ENCODE assay signal across 7 mouse cellular contexts in the genomic region with DNA sequence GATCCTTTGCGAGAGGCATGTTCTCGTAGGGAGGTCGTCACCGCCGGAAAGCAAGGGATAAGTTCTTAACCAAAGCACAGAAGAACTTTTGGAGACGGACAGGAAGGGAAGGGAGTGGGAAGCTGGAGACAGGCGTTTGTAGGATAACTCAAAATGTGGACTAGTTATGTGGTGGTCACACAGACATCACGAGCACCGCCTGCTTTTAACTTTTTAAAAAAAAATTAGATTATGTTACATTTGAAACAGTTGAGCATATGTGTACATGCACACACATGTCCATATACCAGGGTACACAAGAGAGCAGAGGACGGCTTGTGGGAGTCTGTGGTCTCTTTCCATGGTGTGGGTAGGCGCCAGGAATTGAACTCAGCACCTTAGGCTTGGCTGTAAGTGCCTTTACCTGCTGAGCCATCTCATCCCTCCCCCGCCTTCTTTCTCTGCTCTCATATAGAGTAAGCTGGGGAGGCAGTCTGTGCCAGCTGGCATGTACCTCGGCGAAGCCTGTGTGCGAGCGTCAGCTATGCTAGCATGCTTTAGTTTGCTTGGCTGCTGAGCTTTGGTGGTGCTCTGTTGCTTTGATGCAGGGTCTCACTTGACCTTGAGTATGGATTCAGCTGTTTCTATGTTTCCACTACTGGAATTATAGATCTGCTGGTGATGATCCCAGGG. TPM values are rescaled to one million over a fixed set of nuclear protein-coding genes. Genes with fewer than 3 reads are reported as not detected.
DNase-seq lines count a peak whose midpoint lies in the region; ATAC-seq and TF ChIP-seq lines count a peak whose summit lies in the region.

A gene (minus strand): TSS at position 51 of the 672 bp plus-strand sequence.

- H3K4me1 ChIP-seq in thymus, adult 2 months (replicated peaks; ENCODE audit: control insufficient read depth, insufficient read depth, low read length), result no peaks in the 10 kb centered on the region; the same call in 1 of the 2 replicates
- H3K4me1 ChIP-seq in embryonic facial prominence, embryonic 14.5 days (ENCODE audit: control insufficient read depth, insufficient read depth, low read length), result peaks cover 12% of the 10 kb centered on the region
- H3K4me1 ChIP-seq in heart, embryonic 14.5 days (ENCODE audit: control insufficient read depth in 2 of 2, insufficient read depth in 2 of 2, low read length in 2 of 2), result peaks cover 3 to 11% of the 10 kb centered on the region in 2 experiments; a peak in 3 of 4 replicates
- peaks cover 6% of the 10 kb centered on the region; the same call in 1 of the 2 replicates for H3K4me1 ChIP-seq in neural tube, embryonic 14.5 days (ENCODE audit: control insufficient read depth, insufficient read depth, low read length)

- no peak for TF ChIP-seq CTCF in thymus, adult 2 months (IDR thresholded peaks at IDR 0.05; ENCODE audit: borderline replicate concordance, control insufficient read depth, extremely low read depth, insufficient read depth, low read length, poor library complexity)

- no peak for DNase-seq in thymus, adult 2 months
- DNase-seq in thymus, postnatal 36 days, result no peak
- no peak for DNase-seq in embryonic facial prominence, embryonic 14.5 days (ENCODE audit: low spot score)
- DNase-seq in left cerebral cortex, postnatal 25 days (ENCODE audit: low spot score in 2 of 2), result peak; percentile 32 to 63
- no peak for DNase-seq in cerebellum, adult 9-11 months

- H3K27ac ChIP-seq in thymus, adult 2 months (ENCODE audit: control insufficient read depth, insufficient read depth, low read length), result no peak within 1 kb of the TSS
- no peak within 1 kb of the TSS for H3K27ac ChIP-seq in embryonic facial prominence, embryonic 14.5 days (replicated peaks; ENCODE audit: low read depth, low read length)
- no peak within 1 kb of the TSS for H3K27ac ChIP-seq in heart, embryonic 14.5 days (replicated peaks in 1 of 2; ENCODE audit: control insufficient read depth in 1 of 2, insufficient read depth in 1 of 2, low read depth in 2 of 2, low read length in 2 of 2)
- no peak within 1 kb of the TSS for H3K27ac ChIP-seq in neural tube, embryonic 14.5 days (ENCODE audit: low read depth, low read length)

- H3K4me2 ChIP-seq in embryonic facial prominence, embryonic 14.5 days (ENCODE audit: low read depth, low read length), result no peak within 1 kb of the TSS
- H3K4me2 ChIP-seq in heart, embryonic 14.5 days (ENCODE audit: low read length), result no peak within 1 kb of the TSS
- H3K4me2 ChIP-seq in neural tube, embryonic 14.5 days (ENCODE audit: low read depth, low read length), result no peak within 1 kb of the TSS

- no peak for TF ChIP-seq POLR2A in thymus, adult 2 months (IDR thresholded peaks at IDR 0.05; ENCODE audit: control insufficient read depth, extremely low read depth, insufficient read depth, low read length, poor library complexity)

- H3K9ac ChIP-seq in embryonic facial prominence, embryonic 14.5 days (ENCODE audit: low read depth, low read length), result no peak within 1 kb of the TSS
- no peak within 1 kb of the TSS for H3K9ac ChIP-seq in heart, embryonic 14.5 days (ENCODE audit: low read length)
- H3K9ac ChIP-seq in neural tube, embryonic 14.5 days (replicated peaks; ENCODE audit: low read depth, low read length), result no peak within 1 kb of the TSS

- H3K9me3 ChIP-seq in embryonic facial prominence, embryonic 14.5 days (ENCODE audit: control insufficient read depth, low read length), result no peaks in the 10 kb centered on the region
- no peaks in the 10 kb centered on the region for H3K9me3 ChIP-seq in heart, embryonic 14.5 days (ENCODE audit: control insufficient read depth, low read length)
- H3K9me3 ChIP-seq in neural tube, embryonic 14.5 days (ENCODE audit: control insufficient read depth, low read length), result no peaks in the 10 kb centered on the region

- ATAC-seq in embryonic facial prominence, embryonic 14.5 days (ENCODE audit: low read depth), result no peak
- ATAC-seq in heart, embryonic 14.5 days (ENCODE audit: insufficient number of reproducible peaks, insufficient read depth, low FRiP score, low read depth), result no peak
- ATAC-seq in neural tube, embryonic 14.5 days (ENCODE audit: low read depth), result no peak

- 95% methylated on average over 16 of the region's 16 CpGs for WGBS in thymus, adult 2 months
- WGBS in embryonic facial prominence, embryonic 14.5 days, result 91% methylated on average over 16 of the region's 16 CpGs
- 88% methylated on average over 16 of the region's 16 CpGs for WGBS in heart, embryonic 14.5 days
- WGBS in neural tube, embryonic 14.5 days, result 94% methylated on average over 16 of the region's 16 CpGs

- H3K36me3 ChIP-seq in thymus, adult 2 months (ENCODE audit: control insufficient read depth, insufficient read depth, low read length), result no peaks in the 10 kb centered on the region
- H3K36me3 ChIP-seq in embryonic facial prominence, embryonic 14.5 days (ENCODE audit: control insufficient read depth, insufficient read depth, low read length), result no peaks in the 10 kb centered on the region
- no peaks in the 10 kb centered on the region for H3K36me3 ChIP-seq in heart, embryonic 14.5 days (ENCODE audit: control insufficient read depth, insufficient read depth, low read length)
- H3K36me3 ChIP-seq in neural tube, embryonic 14.5 days (ENCODE audit: control insufficient read depth, insufficient read depth, low read length), result no peaks in the 10 kb centered on the region

- no peak within 1 kb of the TSS for H3K4me3 ChIP-seq in thymus, adult 2 months (ENCODE audit: control insufficient read depth, insufficient read depth, low read length)
- no peak within 1 kb of the TSS for H3K4me3 ChIP-seq in embryonic facial prominence, embryonic 14.5 days (ENCODE audit: low read depth, low read length)
- H3K4me3 ChIP-seq in heart, embryonic 14.5 days (ENCODE audit: control insufficient read depth in 1 of 2, insufficient read depth in 1 of 2, low read depth in 1 of 2, low read length in 2 of 2), result no peak within 1 kb of the TSS
- no peak within 1 kb of the TSS for H3K4me3 ChIP-seq in neural tube, embryonic 14.5 days (ENCODE audit: low read depth, low read length)

- intact Hi-C loops in left cerebral cortex, postnatal 25 days (cut with DNase I), result no loop called here

- peaks cover 9% of the 10 kb centered on the region; the same call in 1 of the 2 replicates for H3K27me3 ChIP-seq in thymus, adult 2 months (ENCODE audit: control insufficient read depth, insufficient read depth, low read length)
- H3K27me3 ChIP-seq in embryonic facial prominence, embryonic 14.5 days (replicated peaks; ENCODE audit: control insufficient read depth, insufficient read depth, low read length), result no peaks in the 10 kb centered on the region
- no peaks in the 10 kb centered on the region for H3K27me3 ChIP-seq in heart, embryonic 14.5 days (ENCODE audit: control insufficient read depth, insufficient read depth, low read length)
- H3K27me3 ChIP-seq in neural tube, embryonic 14.5 days (ENCODE audit: control insufficient read depth, insufficient read depth, low read length), result no peaks in the 10 kb centered on the region

RNA-seq across cellular contexts. Expression of the gene that starts here (rescaled TPM):
- 57.0 and 85.5 TPM in 2 replicates for polyA plus RNA-seq in thymus, adult 2 months (2012; rRNA removed)
- 497 and 574 TPM in 2 replicates for polyA plus RNA-seq in embryonic facial prominence, embryonic 14.5 days (2014; fragmentation: Nextera tagmentation; extraction: Ambion mirVana)
- 308 and 312 TPM in 2 replicates for polyA plus RNA-seq in heart, embryonic 14.5 days (2014; fragmentation: Nextera tagmentation; extraction: Ambion mirVana)
- 10 to 100 TPM; 21.8 to 24.8 TPM for total RNA-seq in left cerebral cortex, postnatal 25 days (2021)
- 204 and 211 TPM in 2 replicates for polyA plus RNA-seq in neural tube, embryonic 14.5 days (2014; fragmentation: Nextera tagmentation; extraction: Ambion mirVana)

Comparison
In these comparisons a context has a peak if more than half of its experiments do, and no peak if none do; other contexts are left out.
1. DNase-seq: peak in left cerebral cortex, postnatal 25 days (2 of 2); none in thymus, adult 2 months (single experiment), thymus, postnatal 36 days (0 of 2), embryonic facial prominence, embryonic 14.5 days (single experiment) and cerebellum, adult 9-11 months (single experiment).